Mouse (Mus musculus) stomach, postnatal 0 days (tissue): ENCODE measurements at regions not wholly inside any gene's neighbourhood (a gene's known extent, or its start where the extent isn't known, plus 50 kb on each side); places are given as distances from the start of the nearest gene placed in this dataset.

Experiments
- CTCF ChIP-seq: IDR thresholded peaks from 2 replicates; pipeline ENCODE4 v1.5.1; 2016; ENCODE audit warnings: antibody characterized with exemption, low read depth, mild to moderate bottlenecking, moderate library complexity
- EP300 ChIP-seq: optimal IDR thresholded peaks from 2 replicates; pipeline ENCODE3; 2016; ENCODE audit warnings: antibody characterized with exemption

DNA sequence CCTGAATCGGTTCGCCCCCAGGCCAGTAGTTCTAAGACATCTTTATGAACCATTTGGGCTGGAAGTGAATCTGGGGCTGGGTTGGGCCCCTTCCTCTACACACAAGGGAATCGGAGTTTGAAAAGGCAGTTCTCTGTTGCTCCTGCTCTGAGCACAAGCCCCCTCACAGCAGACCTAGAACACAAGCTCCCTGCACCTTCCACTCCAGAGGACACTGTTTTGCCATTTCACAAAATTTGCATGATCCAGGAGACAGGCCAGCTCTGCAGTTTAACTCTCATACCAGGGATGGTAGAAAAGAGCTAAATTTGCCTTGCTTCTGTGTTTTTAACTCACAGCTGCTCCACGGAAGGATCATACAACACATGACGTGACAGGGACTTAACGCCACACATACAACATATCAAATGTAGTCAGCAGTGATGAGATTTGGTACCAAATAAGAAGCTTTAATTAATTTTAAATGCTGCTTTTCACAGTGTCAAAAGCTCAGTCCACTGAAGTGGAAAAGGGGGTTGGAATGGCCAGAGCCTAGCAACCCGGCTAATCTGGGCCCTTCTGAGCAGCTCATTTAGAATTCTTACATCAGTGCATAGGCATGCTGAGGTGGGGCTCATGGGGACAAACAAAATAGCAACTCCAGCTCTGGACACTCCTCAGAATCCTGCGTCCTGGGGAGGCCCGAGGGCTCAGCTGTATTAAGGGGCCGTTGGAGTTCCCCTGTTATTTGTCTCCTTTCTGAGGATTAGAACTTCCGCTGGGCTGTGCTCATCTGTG is 434.1 kb downstream of the Sox2 start:
- TF ChIP-seq EP300: no peak
- no peak for TF ChIP-seq CTCF
